Mouse (Mus musculus) mouse trophoblast stem cell (cell line): ENCODE measurements around the gene Bpifa6.

Experiments used
- in situ Hi-C, 2 experiments: fragments of 300-500 bp; cut with MseI, MboI; formaldehyde crosslinking; loops; 2 replicates in 1 of 2; 3 replicates in 1 of 2; pipeline ENCODE4 v1.15.1; 2025

The Bpifa6 gene

GRCm38 (mm10) chr2:154038932-154039331 is 64.2 kb downstream of the Bpifa6 start:
- in situ Hi-C loops: no loop called here

GRCm38 (mm10) chr2:154044743-154045142 is 70.0 kb downstream of the Bpifa6 start:
- in situ Hi-C loops: no loop called here
